Mouse (Mus musculus) limb, embryonic 10.5 days (tissue): ENCODE results near the gene Pus10. TPM values are rescaled to one million over a fixed set of nuclear protein-coding genes. Genes with fewer than 3 reads are reported as not detected.

Experiments used
- DNase-seq: peaks from one replicate; pipeline ENCODE4 v3.0.0-alpha.2; 2017; ENCODE audit warnings: low spot score
- H3K27ac ChIP-seq: fragments of 300-500 bp; sonication (generic); 2 replicates; pipeline ENCODE4 v1.5.1; 2016; ENCODE audit warnings: mild to moderate bottlenecking
- H3K27me3 ChIP-seq: fragments of 300-500 bp; sonication (generic); 2 replicates; pipeline ENCODE4 v1.6.1; 2016; ENCODE audit warnings: low read depth, mild to moderate bottlenecking; ENCODE audit not compliant: poor library complexity, severe bottlenecking
- H3K36me3 ChIP-seq: fragments of 300-500 bp; sonication (generic); 2 replicates; pipeline ENCODE4 v1.6.1; 2016; ENCODE audit warnings: mild to moderate bottlenecking, moderate library complexity
- H3K4me1 ChIP-seq: fragments of 300-500 bp; sonication (generic); 2 replicates; pipeline ENCODE4 v1.6.1; 2016
- H3K4me3 ChIP-seq: fragments of 300-500 bp; sonication (generic); 2 replicates; pipeline ENCODE4 v1.5.1; 2016; ENCODE audit warnings: mild to moderate bottlenecking, moderate library complexity
- H3K9me3 ChIP-seq: fragments of 300-500 bp; sonication (generic); replicated peaks from 2 replicates; pipeline ENCODE4 v1.6.1; 2016; ENCODE audit warnings: mild to moderate bottlenecking
- WGBS: fragments of 180-500 bp; shearing (Covaris S2); methylation state at CpG from one replicate; pipeline ENCODE4 v1.1.7; 2016; 5-methylcytosine and 5-hydroxymethylcytosine counted together
- polyA plus RNA-seq: library from polyadenylated mRNA; unstranded; fragments of >200 nt; fragmentation: Nextera tagmentation; extraction: Ambion mirVana; gene quantifications from 2 replicates; pipeline ENCODE4 v1.2.1, GENCODE M21; 2016

Pus10 gene
- polyA plus RNA-seq, result 28.9 and 30.3 TPM in 2 replicates

GRCm38 (mm10) chr11:23665311-23665786 is at the start of gene Pus10:
TSS of gene Pus10 (plus strand) at chr11:23665674.
- no peaks in the 10 kb centered on the region for H3K9me3 ChIP-seq
- WGBS, result 1% methylated on average over 40 of the region's 40 CpGs
- H3K27ac ChIP-seq, result peak within 1 kb of the TSS; percentile 94
- H3K27me3 ChIP-seq, result no peaks in the 10 kb centered on the region
- peak within 1 kb of the TSS; percentile 80 for H3K4me3 ChIP-seq
- DNase-seq, result no peak
- peaks cover 6% of the 10 kb centered on the region; the same call in 1 of the 2 replicates for H3K36me3 ChIP-seq
- H3K4me1 ChIP-seq, result peaks cover 22% of the 10 kb centered on the region

GRCm38 (mm10) chr11:23618995-23619394 is 46.5 kb upstream of the Pus10 start:
- Histone ChIP-seq H3K4me3 (no peak overlapping the region), H3K4me1 (no peaks in the 10 kb centered on the region), H3K27me3 (no peaks in the 10 kb centered on the region), H3K27ac (no peak overlapping the region), H3K36me3 (peaks cover 33% of the 10 kb centered on the region), H3K9me3 (no peaks in the 10 kb centered on the region)
- 85% methylated on average over 5 of the region's 5 CpGs for WGBS
- no peak for DNase-seq

GRCm38 (mm10) chr11:23630664-23631063 is 34.8 kb upstream of the Pus10 start:
- Histone ChIP-seq H3K9me3 (no peaks in the 10 kb centered on the region), H3K4me3 (no peak overlapping the region), H3K27me3 (no peaks in the 10 kb centered on the region), H3K4me1 (peaks cover 7% of the 10 kb centered on the region), H3K36me3 (peaks cover 12% of the 10 kb centered on the region), H3K27ac (no peak overlapping the region)
- DNase-seq, result no peak

GRCm38 (mm10) chr11:23632945-23633878 is 32.3 kb upstream of the Pus10 start, which contains the start of gene 0610010F05Rik:
TSS of gene 0610010F05Rik (minus strand) at chr11:23633639.
- H3K27me3 ChIP-seq, result no peaks in the 10 kb centered on the region
- peak within 1 kb of the TSS; percentile 94 for H3K4me3 ChIP-seq
- peaks cover 7% of the 10 kb centered on the region for H3K4me1 ChIP-seq
- peak; percentile 94 for DNase-seq
- under 1% methylated on average over 102 of the region's 103 CpGs for WGBS
- peaks cover 16% of the 10 kb centered on the region for H3K36me3 ChIP-seq
- peak within 1 kb of the TSS; percentile 96 for H3K27ac ChIP-seq
- H3K9me3 ChIP-seq, result no peaks in the 10 kb centered on the region

GRCm38 (mm10) chr11:23633879-23634215 is 31.6 kb upstream of the Pus10 start:
- Histone ChIP-seq H3K4me3 (peak overlapping the region; percentile 94), H3K27me3 (no peaks in the 10 kb centered on the region), H3K9me3 (no peaks in the 10 kb centered on the region), H3K4me1 (peaks cover 7% of the 10 kb centered on the region), H3K27ac (no peak overlapping the region), H3K36me3 (peaks cover 17% of the 10 kb centered on the region)
- no peak for DNase-seq
- 16% methylated on average over 7 of the region's 7 CpGs for WGBS

- Histone ChIP-seq H3K27me3 (no peaks in the 10 kb centered on the region), H3K4me1 (peaks cover 7% of the 10 kb centered on the region), H3K27ac (no peak overlapping the region), H3K36me3 (peaks cover 24% of the 10 kb centered on the region), H3K4me3 (no peak overlapping the region), H3K9me3 (no peaks in the 10 kb centered on the region)
- no peak for DNase-seq
- 75% methylated on average over 8 of the region's 8 CpGs for WGBS
Observed at GRCm38 (mm10) chr11:23634573-23634972, 30.9 kb upstream of the Pus10 start.

GRCm38 (mm10) chr11:23647431-23647830 is 18.0 kb upstream of the Pus10 start:
- Histone ChIP-seq H3K27ac (no peak overlapping the region), H3K9me3 (no peaks in the 10 kb centered on the region), H3K4me1 (no peaks in the 10 kb centered on the region), H3K27me3 (no peaks in the 10 kb centered on the region), H3K36me3 (peaks cover 81% of the 10 kb centered on the region), H3K4me3 (no peak overlapping the region)
- DNase-seq, result no peak

- WGBS, result 91% methylated on average over 3 of the region's 3 CpGs
- Histone ChIP-seq H3K27ac (no peak overlapping the region), H3K4me1 (no peaks in the 10 kb centered on the region), H3K27me3 (no peaks in the 10 kb centered on the region), H3K4me3 (no peak overlapping the region), H3K36me3 (peaks cover 79% of the 10 kb centered on the region), H3K9me3 (no peaks in the 10 kb centered on the region)
- DNase-seq, result no peak
Observed at GRCm38 (mm10) chr11:23647835-23648234, 17.6 kb upstream of the Pus10 start.

GRCm38 (mm10) chr11:23653666-23654065 is 11.8 kb upstream of the Pus10 start:
- no peak overlapping the region for H3K27ac ChIP-seq
- DNase-seq, result no peak
- WGBS, result 75% methylated on average over 3 of the region's 3 CpGs
- no peaks in the 10 kb centered on the region for H3K27me3 ChIP-seq
- no peak overlapping the region for H3K4me3 ChIP-seq
- H3K9me3 ChIP-seq, result no peaks in the 10 kb centered on the region
- peaks cover 47% of the 10 kb centered on the region for H3K36me3 ChIP-seq
- no peaks in the 10 kb centered on the region for H3K4me1 ChIP-seq

GRCm38 (mm10) chr11:23657791-23658190 is 7.7 kb upstream of the Pus10 start:
- Histone ChIP-seq H3K27ac (no peak overlapping the region), H3K4me3 (no peak overlapping the region), H3K9me3 (no peaks in the 10 kb centered on the region), H3K36me3 (peaks cover 11% of the 10 kb centered on the region; the same call in 1 of the 2 replicates), H3K4me1 (peaks cover 8% of the 10 kb centered on the region), H3K27me3 (no peaks in the 10 kb centered on the region)
- no peak for DNase-seq
- 90% methylated on average over 2 of the region's 2 CpGs for WGBS

GRCm38 (mm10) chr11:23664232-23664631 is 1.2 kb upstream of the Pus10 start:
- peak overlapping the region; percentile 80 for H3K4me3 ChIP-seq

GRCm38 (mm10) chr11:23665798-23666501 is 476 bp downstream of the Pus10 start, which contains the start of gene Pex13:
TSS of gene Pex13 (minus strand) at chr11:23665959.
- under 1% methylated on average over 49 of the region's 49 CpGs for WGBS
- H3K9me3 ChIP-seq, result no peaks in the 10 kb centered on the region
- peak; percentile 98 for DNase-seq

More at GRCm38 (mm10) chr11:23664232-23664631, 1.2 kb upstream of the Pus10 start:
- peaks cover 5% of the 10 kb centered on the region; the same call in 1 of the 2 replicates for H3K36me3 ChIP-seq
- H3K9me3 ChIP-seq, result no peaks in the 10 kb centered on the region
- H3K27ac ChIP-seq, result no peak overlapping the region
- DNase-seq, result no peak
- H3K27me3 ChIP-seq, result no peaks in the 10 kb centered on the region
- peaks cover 22% of the 10 kb centered on the region for H3K4me1 ChIP-seq

GRCm38 (mm10) chr11:23666526-23666925 is 1.1 kb downstream of the Pus10 start:
- peak overlapping the region; percentile 80 for H3K4me3 ChIP-seq
- H3K4me1 ChIP-seq, result peaks cover 16% of the 10 kb centered on the region
- DNase-seq, result no peak
- WGBS, result 10% methylated on average over 5 of the region's 5 CpGs
- peaks cover 13% of the 10 kb centered on the region for H3K36me3 ChIP-seq
- H3K27me3 ChIP-seq, result no peaks in the 10 kb centered on the region
- H3K9me3 ChIP-seq, result no peaks in the 10 kb centered on the region
- peak overlapping the region; percentile 94 for H3K27ac ChIP-seq

More at GRCm38 (mm10) chr11:23665798-23666501, 476 bp downstream of the Pus10 start, which contains the start of gene Pex13:
- H3K27ac ChIP-seq, result peak within 1 kb of the TSS; percentile 94
- peaks cover 10% of the 10 kb centered on the region for H3K36me3 ChIP-seq
- peak within 1 kb of the TSS; percentile 80 for H3K4me3 ChIP-seq
- H3K27me3 ChIP-seq, result no peaks in the 10 kb centered on the region
- H3K4me1 ChIP-seq, result peaks cover 17% of the 10 kb centered on the region
